Mouse (Mus musculus) embryonic fibroblast, embryonic 13.5 days (primary cell): ENCODE results near the gene Samd4b.

Source experiments
- CTCF ChIP-seq: IDR thresholded peaks from 2 replicates; pipeline ENCODE4 v1.5.1; 2011; ENCODE audit warnings: mild to moderate bottlenecking, control low read depth, low read length, moderate library complexity, borderline replicate concordance; ENCODE audit not compliant: insufficient read depth
- POLR2A ChIP-seq: IDR thresholded peaks from 2 replicates; pipeline ENCODE4 v1.6.1; 2011; ENCODE audit warnings: low read depth, mild to moderate bottlenecking, control low read depth, low read length, moderate library complexity

GRCm38 (mm10) chr7:28381938-28382337 is 216.0 kb downstream of the Samd4b start:
- TF ChIP-seq CTCF (no peak), POLR2A (no peak)
